Mouse (Mus musculus): ENCODE results near the gene Zbtb40. TPM values are rescaled to one million over a fixed set of nuclear protein-coding genes. Genes with fewer than 3 reads are reported as not detected.

Zbtb40 gene
- total and polyA plus RNA-seq, 3 experiments, result 2.7 to 7.1 (median 6.7) TPM

DNA sequence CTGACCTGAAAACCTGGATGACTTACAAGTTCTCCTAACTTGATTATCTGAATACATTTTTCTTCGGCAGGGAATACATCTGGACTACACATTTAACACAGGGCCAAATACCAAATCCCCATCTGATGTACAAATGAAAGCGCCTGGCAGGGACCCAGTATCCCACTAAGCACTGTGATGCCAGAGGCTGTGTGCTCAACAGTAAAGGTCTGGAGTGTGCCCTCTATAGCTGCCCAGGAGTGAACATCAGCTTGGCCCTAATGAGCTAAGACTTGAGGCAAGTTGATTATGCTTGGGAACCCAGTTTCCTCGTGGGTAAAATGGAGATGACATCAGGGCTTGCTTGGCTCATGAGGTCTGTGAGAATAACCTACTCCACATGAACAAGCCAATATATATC lies 10.1 kb downstream of the Zbtb40 start:
- in situ Hi-C loops (cut with MboI; ENCODE audit: low pct_ligation_motif_present, low pct_unique_long_range_greater_than_20kb, low sequenced_read_pairs), result no loop called here
- dilution Hi-C loops (cut with MboI; ENCODE audit: extremely low pct_ligation_motif_present, extremely low pct_unique_long_range_greater_than_20kb, low sequenced_read_pairs), result no loop called here
- DNase-seq (ENCODE audit: extremely low read depth), result no peak

DNA sequence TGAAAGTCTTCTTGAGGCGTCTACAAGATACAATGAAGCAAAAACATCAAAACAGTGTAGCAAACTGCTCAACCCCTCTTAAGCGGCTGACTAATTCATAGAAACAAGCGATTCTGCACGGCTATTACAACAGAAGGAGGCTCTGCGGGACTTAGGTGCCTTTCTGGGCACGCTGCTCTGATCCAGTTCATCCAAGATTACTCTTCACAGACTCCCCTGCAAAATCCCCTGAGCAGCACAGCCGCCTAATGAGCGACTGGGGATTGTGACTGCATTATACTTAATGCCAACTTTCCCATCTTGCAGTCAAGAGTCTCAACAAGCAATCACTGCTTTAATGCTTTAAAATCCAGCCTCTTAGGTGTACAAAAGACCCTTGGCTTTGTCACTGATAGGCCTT lies 10.5 kb downstream of the Zbtb40 start:
- H3K79me2 ChIP-seq (replicated peaks; ENCODE audit: control insufficient read depth, extremely low read depth, insufficient read depth, poor library complexity, severe bottlenecking), result no peaks in the 10 kb centered on the region
- H3K27ac ChIP-seq (ENCODE audit: insufficient read depth, low read depth), result no peak overlapping the region
- in situ Hi-C loops (cut with MboI; ENCODE audit: low pct_ligation_motif_present, low pct_unique_long_range_greater_than_20kb, low sequenced_read_pairs) (no loop called here), dilution Hi-C loops (cut with MboI; ENCODE audit: extremely low pct_ligation_motif_present, extremely low pct_unique_long_range_greater_than_20kb, low sequenced_read_pairs) (no loop called here)
- no peak overlapping the region for H3K4me2 ChIP-seq (ENCODE audit: insufficient read depth, low read depth, poor library complexity, severe bottlenecking)
- H3K4me3 ChIP-seq (replicated peaks in 1 of 3; ENCODE audit: low read depth in 2 of 3, low read length in 2 of 3, poor library complexity in 1 of 3), result no peak overlapping the region
- TF ChIP-seq USF1 (IDR thresholded peaks at IDR 0.05; ENCODE audit: low read depth, low read length), result no peak
- no peak for TF ChIP-seq KAT2A (IDR thresholded peaks at IDR 0.05; ENCODE audit: insufficient replicate concordance, low read length)
- TF ChIP-seq NRF1 (IDR thresholded peaks at IDR 0.05; ENCODE audit: low read depth, low read length), result no peak
- TF ChIP-seq JUND (conservative IDR thresholded peaks at IDR 0.05; ENCODE audit: low read depth, low read length), result no peak
- no peak for TF ChIP-seq CHD2 (IDR thresholded peaks at IDR 0.05; ENCODE audit: low read length)
- TF ChIP-seq MEF2A (IDR thresholded peaks at IDR 0.05; ENCODE audit: borderline replicate concordance, low read depth, low read length), result no peak
- no peak for TF ChIP-seq MAFK (IDR thresholded peaks at IDR 0.05; ENCODE audit: insufficient replicate concordance, low read length)
- TF ChIP-seq IRF4 (IDR thresholded peaks at IDR 0.05; ENCODE audit: low read depth, low read length), result no peak
- TF ChIP-seq SMC3 (IDR thresholded peaks at IDR 0.05; ENCODE audit: low read depth, low read length), result no peak
- TF ChIP-seq BHLHE40 (IDR thresholded peaks at IDR 0.05; ENCODE audit: low read depth, low read length), result no peak
- TF ChIP-seq UBTF (IDR thresholded peaks at IDR 0.05; ENCODE audit: low read depth, low read length), result no peak
- TF ChIP-seq CTCF (conservative IDR thresholded peaks at IDR 0.05 in 1 of 2, IDR thresholded peaks at IDR 0.05 in 1 of 2; ENCODE audit: low read depth in 2 of 2, low read length in 2 of 2), result no peak
- no peak for TF ChIP-seq ZNF384 (IDR thresholded peaks at IDR 0.05; ENCODE audit: low read depth, low read length)
- no peak for TF ChIP-seq NELFE (IDR thresholded peaks at IDR 0.05; ENCODE audit: low read depth, low read length)
- TF ChIP-seq ELF1 (IDR thresholded peaks at IDR 0.05; ENCODE audit: low read depth, low read length), result no peak
- no peak for TF ChIP-seq POLR2AphosphoS2 (IDR thresholded peaks at IDR 0.05; ENCODE audit: low read depth, low read length)
- no peak for TF ChIP-seq RAD21 (IDR thresholded peaks at IDR 0.05; ENCODE audit: low read depth, low read length)
- TF ChIP-seq ZKSCAN1 (IDR thresholded peaks at IDR 0.05; ENCODE audit: borderline replicate concordance, low read depth, low read length), result no peak
- no peaks in the 10 kb centered on the region for H3K4me1 ChIP-seq (ENCODE audit: control insufficient read depth in 1 of 2, insufficient read depth in 2 of 2)
- peaks cover 0 to 19% of the 10 kb centered on the region in 2 experiments for H3K36me3 ChIP-seq (replicated peaks in 1 of 2; ENCODE audit: control insufficient read depth in 1 of 2, insufficient read depth in 1 of 2, low read length in 1 of 2)
- DNase-seq (ENCODE audit: extremely low read depth), result no peak
- H3K9me3 ChIP-seq (replicated peaks; ENCODE audit: low read length), result no peaks in the 10 kb centered on the region
- no peak overlapping the region for H3K9ac ChIP-seq (ENCODE audit: insufficient read depth, low read depth)
- H3K27me3 ChIP-seq (replicated peaks), result no peaks in the 10 kb centered on the region

More for the DNA sequence above, 10.1 kb downstream of the Zbtb40 start:
- Histone ChIP-seq H3K4me2 (ENCODE audit: insufficient read depth, low read depth, poor library complexity, severe bottlenecking) (no peak overlapping the region), H3K27ac (ENCODE audit: insufficient read depth, low read depth) (no peak overlapping the region), H3K9me3 (replicated peaks; ENCODE audit: low read length) (no peaks in the 10 kb centered on the region), H3K79me2 (replicated peaks; ENCODE audit: control insufficient read depth, extremely low read depth, insufficient read depth, poor library complexity, severe bottlenecking) (no peaks in the 10 kb centered on the region), H3K27me3 (replicated peaks) (no peaks in the 10 kb centered on the region), H3K9ac (ENCODE audit: insufficient read depth, low read depth) (no peak overlapping the region), H3K4me3 (replicated peaks in 1 of 3; ENCODE audit: low read depth in 2 of 3, low read length in 2 of 3, poor library complexity in 1 of 3) (no peak overlapping the region), H3K4me1 (ENCODE audit: control insufficient read depth in 1 of 2, insufficient read depth in 2 of 2) (no peaks in the 10 kb centered on the region), H3K36me3 (replicated peaks in 1 of 2; ENCODE audit: control insufficient read depth in 1 of 2, insufficient read depth in 1 of 2, low read length in 1 of 2) (peaks cover 0 to 19% of the 10 kb centered on the region in 2 experiments)
- no peak for TF ChIP-seq USF1 (IDR thresholded peaks at IDR 0.05; ENCODE audit: low read depth, low read length)
- no peak for TF ChIP-seq KAT2A (IDR thresholded peaks at IDR 0.05; ENCODE audit: insufficient replicate concordance, low read length)
- TF ChIP-seq ZNF384 (IDR thresholded peaks at IDR 0.05; ENCODE audit: low read depth, low read length), result no peak
- no peak for TF ChIP-seq IRF4 (IDR thresholded peaks at IDR 0.05; ENCODE audit: low read depth, low read length)
- no peak for TF ChIP-seq SMC3 (IDR thresholded peaks at IDR 0.05; ENCODE audit: low read depth, low read length)
- TF ChIP-seq SIN3A (IDR thresholded peaks at IDR 0.05; ENCODE audit: low read length), result no peak

All from CH12.LX (cell line).